ENCODE assay signal across 28 mouse cellular contexts in genomic region chr4:149006756-149007155, GRCm38 (mm10).
"Had no signal": no experiment of that assay in that cellular context is flagged by ENCODE, and none has a peak within 500 bp of the region (broad histone marks: within the 10 kb centered on the region; RNA-seq: fewer than 3 reads in every experiment).

No protein-coding gene starts in this region.

- H3K4me1 ChIP-seq: limb, embryonic 10.5 days; limb, embryonic 12.5 days; limb, embryonic 13.5 days; limb, embryonic 15.5 days; liver, embryonic 15.5 days; lung, embryonic 15.5 days; midbrain, embryonic 10.5 days; midbrain, embryonic 12.5 days; midbrain, embryonic 13.5 days; midbrain, embryonic 15.5 days; neural tube, embryonic 12.5 days had no signal

- H3K36me3 ChIP-seq: limb, embryonic 10.5 days; limb, embryonic 12.5 days; limb, embryonic 13.5 days; limb, embryonic 15.5 days; liver, embryonic 13.5 days; liver, embryonic 15.5 days; lung, embryonic 15.5 days; midbrain, embryonic 10.5 days; midbrain, embryonic 12.5 days; midbrain, embryonic 13.5 days; midbrain, embryonic 15.5 days; neural tube, embryonic 12.5 days had no signal

- DNase-seq: left cerebral cortex, postnatal 4 days; liver; liver, embryonic 13.5 days; liver, postnatal 0 days; lung, adult 18-20 months; lung, adult 2 months; lung, embryonic 14.5 days; lung, postnatal 10 days; lung, postnatal 14 days; lung, postnatal 36 days; lung, postnatal 4 days; midbrain, embryonic 14.5 days had no signal

- H3K27ac ChIP-seq: limb, embryonic 10.5 days; limb, embryonic 12.5 days; limb, embryonic 13.5 days; limb, embryonic 15.5 days; liver, embryonic 12.5 days; liver, embryonic 13.5 days; liver, embryonic 14.5 days; liver, embryonic 15.5 days; lung, embryonic 15.5 days; macrophage; midbrain, embryonic 10.5 days; midbrain, embryonic 12.5 days; midbrain, embryonic 13.5 days; midbrain, embryonic 15.5 days; neural tube, embryonic 12.5 days had no signal

- H3K27me3 ChIP-seq: limb, embryonic 12.5 days; limb, embryonic 13.5 days; limb, embryonic 15.5 days; liver, embryonic 12.5 days; liver, embryonic 13.5 days; liver, embryonic 15.5 days; lung, embryonic 15.5 days; megakaryocyte, embryonic 14.5 days; midbrain, embryonic 12.5 days; midbrain, embryonic 13.5 days; midbrain, embryonic 15.5 days; neural tube, embryonic 12.5 days had no signal

- H3K9me3 ChIP-seq: limb, embryonic 10.5 days; limb, embryonic 12.5 days; limb, embryonic 13.5 days; limb, embryonic 15.5 days; liver, embryonic 12.5 days; liver, embryonic 13.5 days; liver, embryonic 15.5 days; lung, embryonic 15.5 days; midbrain, embryonic 10.5 days; midbrain, embryonic 12.5 days; midbrain, embryonic 13.5 days; midbrain, embryonic 15.5 days; neural tube, embryonic 12.5 days had no signal

- H3K4me3 ChIP-seq: limb, embryonic 10.5 days; limb, embryonic 12.5 days; limb, embryonic 13.5 days; limb, embryonic 15.5 days; liver, embryonic 12.5 days; liver, embryonic 13.5 days; liver, embryonic 15.5 days; lung, embryonic 15.5 days; megakaryocyte, embryonic 14.5 days; midbrain, embryonic 10.5 days; midbrain, embryonic 12.5 days; midbrain, embryonic 13.5 days; midbrain, embryonic 15.5 days; myocyte; neural tube, embryonic 12.5 days had no signal

- H3K9ac ChIP-seq: limb, embryonic 12.5 days; limb, embryonic 13.5 days; limb, embryonic 15.5 days; liver, embryonic 12.5 days; liver, embryonic 13.5 days; liver, embryonic 14.5 days; liver, embryonic 15.5 days; liver, postnatal 0 days; lung, embryonic 14.5 days; lung, embryonic 15.5 days; midbrain, embryonic 12.5 days; midbrain, embryonic 13.5 days; midbrain, embryonic 15.5 days; neural tube, embryonic 12.5 days had no signal
